Mouse (Mus musculus): ENCODE data around the gene Dnah5.

DNA sequence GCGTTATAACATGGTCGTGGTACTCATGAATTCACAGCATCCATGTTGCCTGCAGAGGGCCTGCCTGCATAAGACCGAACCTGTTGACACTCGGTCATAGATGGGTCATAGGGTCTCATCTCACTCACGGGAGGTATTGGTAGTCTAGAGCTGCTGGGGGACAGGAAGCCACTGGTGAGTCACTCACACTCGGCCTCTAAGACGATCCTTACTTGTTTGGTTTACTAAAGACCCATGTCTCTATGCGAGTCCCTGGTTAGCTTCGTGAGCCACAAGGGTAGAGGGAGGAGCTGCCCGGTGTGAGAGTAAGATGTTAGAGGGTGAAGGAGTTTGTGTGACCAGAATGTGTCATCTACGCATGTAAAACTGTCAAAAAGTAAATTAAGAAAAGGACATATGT is 24.6 kb upstream of the Dnah5 start:
- TF ChIP-seq CTCF (IDR thresholded peaks at IDR 0.05; ENCODE audit: borderline replicate concordance, insufficient read depth, low read length) (no peak), POLR2A (IDR thresholded peaks at IDR 0.05; ENCODE audit: low read depth, low read length) (no peak)

Measured in embryonic fibroblast, embryonic 13.5 days (primary cell).